Mouse (Mus musculus) lung, postnatal 4 days (tissue): ENCODE data around the gene Mcl1.
"Not testable (repeated sequence)": the region's sequence is repeated elsewhere in the genome, so short reads cannot be mapped to it uniquely, and the experiment has no call there.

Experiments used
- DNase-seq, 2 experiments: peaks; one replicate each; pipeline ENCODE4 v3.0.0; 2021

The Mcl1 gene

GRCm38 (mm10) chr3:95687524-95688421, 29.2 kb downstream of the Mcl1 start, which contains the start of gene Adamtsl4:
Gene Adamtsl4, minus strand, starts transcription at chr3:95687917.
- peak; percentile 83 to 85 for DNase-seq

- DNase-seq: no peak
These were observed 30.8 kb downstream of the Mcl1 start for GRCm38 (mm10) chr3:95689171-95689915.

GRCm38 (mm10) chr3:95689940-95690339, 31.4 kb downstream of the Mcl1 start:
- DNase-seq: no peak

- DNase-seq: not testable (repeated sequence)
These were observed 32.0 kb downstream of the Mcl1 start for GRCm38 (mm10) chr3:95690552-95690951.

DNA sequence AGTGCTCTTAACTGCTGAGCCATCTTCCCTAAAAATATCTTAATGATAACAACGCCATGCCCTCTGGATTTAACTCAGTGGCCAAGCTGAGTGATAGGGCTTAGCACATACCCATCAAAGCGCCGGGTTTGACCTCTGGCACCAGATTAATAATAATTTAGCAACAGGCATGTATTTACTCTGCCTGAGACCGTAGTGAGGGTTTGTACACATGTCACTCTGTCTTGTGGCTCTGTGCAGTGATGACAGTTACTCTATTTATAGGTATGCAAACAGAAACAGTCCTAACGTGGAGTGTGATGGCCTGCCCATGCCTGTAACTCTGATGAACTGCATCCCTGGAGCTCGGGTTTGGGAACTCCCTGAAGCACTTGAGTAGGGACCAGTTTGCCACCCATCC, 34.1 kb downstream of the Mcl1 start:
- no peak for DNase-seq

DNA sequence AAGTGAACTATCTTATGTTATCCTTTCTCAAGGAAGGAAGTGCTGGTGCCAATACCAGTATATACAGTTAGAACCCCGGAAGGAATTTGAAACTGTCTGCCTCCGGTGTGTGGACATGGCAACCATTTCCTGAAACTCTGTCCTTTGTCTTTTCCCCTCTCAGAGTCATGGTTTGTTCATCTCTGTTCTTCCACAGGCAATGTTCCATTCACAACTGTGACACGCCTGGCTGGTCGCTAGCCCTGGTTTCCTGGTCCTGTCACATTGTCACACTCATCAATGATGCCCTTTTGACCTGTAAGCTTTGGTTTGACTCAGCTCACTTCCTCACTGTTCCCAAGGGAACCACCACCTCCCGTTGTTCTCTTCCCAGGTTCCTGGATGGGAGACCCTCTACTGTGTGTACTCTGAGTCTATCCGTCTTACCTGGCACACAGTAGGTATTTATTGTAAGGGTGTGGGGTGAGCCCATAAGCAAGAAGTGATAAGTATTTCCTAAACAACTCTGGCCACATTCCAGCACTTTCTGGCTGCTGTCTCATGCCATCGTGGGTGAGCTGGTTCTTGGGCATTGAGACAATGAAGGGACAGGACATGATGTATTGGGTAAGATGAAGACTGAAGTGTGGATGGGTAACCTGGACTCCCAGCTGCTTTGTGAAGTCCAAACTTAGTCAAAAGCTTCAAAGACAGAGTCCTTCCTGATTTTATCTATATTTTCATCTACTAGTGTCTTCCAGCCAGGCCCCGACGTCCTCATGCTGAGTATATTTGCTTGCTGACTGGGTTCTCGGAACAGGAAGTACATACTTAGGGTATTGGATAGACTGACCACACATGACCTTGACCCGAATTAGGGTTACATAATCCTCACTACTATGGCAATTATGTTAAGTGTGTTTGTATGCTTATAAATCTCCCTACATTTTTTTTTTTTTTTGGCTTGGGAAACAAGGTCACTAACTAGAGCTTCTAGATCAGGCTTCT, 35.5 kb downstream of the Mcl1 start:
- DNase-seq: peak; percentile 61 to 65

DNA sequence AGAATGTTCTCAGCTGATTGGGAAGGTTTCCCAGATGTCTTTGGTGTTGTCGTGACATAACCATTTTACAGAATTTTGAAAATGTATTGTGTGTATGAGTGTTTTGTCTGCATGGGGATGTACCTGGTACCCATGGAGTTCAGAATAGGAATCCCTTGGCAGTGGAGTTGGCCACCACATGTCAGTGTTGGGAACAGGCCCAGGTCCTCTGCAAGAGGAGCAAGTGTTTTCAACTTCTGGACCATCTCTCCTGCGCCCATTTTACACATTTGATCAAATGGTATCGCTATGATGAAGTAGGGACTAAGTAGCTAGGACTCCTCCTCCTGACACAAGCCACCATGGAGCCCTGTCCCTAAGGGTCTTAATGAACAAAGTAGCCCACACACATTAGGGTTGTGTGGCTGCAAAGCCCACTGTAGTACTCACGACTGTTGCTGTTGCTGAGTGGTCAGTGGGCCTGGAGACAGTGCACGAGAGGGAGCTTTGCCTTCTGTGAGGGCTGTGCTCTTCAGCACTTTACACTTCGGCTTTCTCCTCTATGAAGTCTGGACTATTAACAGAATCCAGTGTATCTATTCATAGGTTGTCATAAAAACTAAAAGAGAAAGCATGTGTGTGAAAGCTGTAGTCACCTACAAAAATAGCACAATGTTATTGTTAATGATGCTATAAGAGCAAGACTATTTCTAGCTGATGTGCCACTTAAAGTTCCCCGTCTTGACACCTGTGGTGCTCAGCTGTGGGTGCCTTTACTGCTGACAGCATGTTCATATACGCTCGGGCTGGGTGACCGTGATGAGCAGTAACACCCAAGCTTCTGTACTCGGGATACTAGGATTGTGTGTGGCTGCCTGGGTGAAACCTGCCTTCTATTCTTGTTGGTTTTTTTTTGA, 36.5 kb downstream of the Mcl1 start:
- DNase-seq: no peak

DNA sequence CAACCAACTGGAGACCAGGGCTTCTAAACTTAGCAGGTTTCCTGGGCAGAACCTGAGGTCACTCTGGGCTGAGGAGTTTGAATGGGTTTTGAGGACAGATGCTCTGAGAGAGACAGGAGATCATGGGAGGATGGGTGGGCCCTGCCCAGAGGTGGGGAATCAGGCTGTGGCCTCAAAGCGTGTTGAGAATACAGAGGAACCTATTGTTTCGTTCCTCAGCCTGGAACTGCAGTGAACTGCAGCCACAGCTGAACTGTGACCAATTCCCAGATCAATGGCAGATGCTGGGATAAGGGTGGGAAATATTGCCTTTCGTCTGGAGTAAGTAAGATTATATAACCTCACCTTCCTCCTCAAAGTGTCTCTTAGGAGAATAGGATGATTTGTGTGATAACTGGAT, 37.2 kb downstream of the Mcl1 start:
- DNase-seq: no peak

DNA sequence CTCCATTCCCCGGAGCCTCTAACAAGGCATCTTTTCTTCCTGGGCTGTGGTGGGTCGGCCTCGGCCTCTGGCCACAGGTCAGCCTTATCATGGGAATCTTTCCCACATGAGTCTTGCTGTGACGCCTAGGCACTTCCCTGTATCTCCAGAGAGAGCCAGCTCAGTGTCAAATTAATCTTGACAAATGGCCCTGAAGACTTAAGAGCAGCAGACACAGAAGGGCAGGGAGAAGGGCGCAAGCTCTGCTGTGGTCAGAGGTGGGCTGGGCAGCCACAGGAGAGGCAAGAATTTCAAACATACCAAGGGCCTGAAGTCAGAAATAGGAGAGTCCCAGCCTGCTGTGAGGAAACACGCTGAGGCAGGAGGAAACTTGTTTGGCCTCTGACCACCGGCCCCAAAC, 37.8 kb downstream of the Mcl1 start:
- peak in 1 of 2 experiments; percentile 70 for DNase-seq

GRCm38 (mm10) chr3:95698286-95698685, 39.7 kb downstream of the Mcl1 start:
- no peak for DNase-seq

DNA sequence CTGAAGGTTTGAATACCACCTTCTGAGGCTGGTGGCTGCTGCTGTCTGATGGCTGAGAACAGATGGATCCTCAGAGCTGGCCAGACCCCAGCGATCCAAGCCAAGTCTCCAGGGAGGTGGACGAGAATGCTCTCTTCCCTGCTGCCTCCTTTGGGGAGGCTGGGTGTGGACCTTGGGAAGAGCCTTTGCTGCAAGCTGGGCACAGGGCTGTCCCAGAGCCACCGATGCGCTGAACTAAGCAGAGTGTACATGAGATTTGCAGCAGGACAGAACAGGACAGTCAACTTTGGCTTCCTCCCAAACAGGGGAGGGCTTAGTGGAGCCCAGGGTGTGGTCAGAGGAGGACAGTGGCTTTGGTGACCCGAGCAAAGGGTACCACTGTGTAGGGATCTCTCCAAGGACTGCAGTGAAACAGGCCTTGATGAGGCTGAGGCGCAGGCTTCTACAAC, 41.7 kb downstream of the Mcl1 start:
- no peak for DNase-seq

DNA sequence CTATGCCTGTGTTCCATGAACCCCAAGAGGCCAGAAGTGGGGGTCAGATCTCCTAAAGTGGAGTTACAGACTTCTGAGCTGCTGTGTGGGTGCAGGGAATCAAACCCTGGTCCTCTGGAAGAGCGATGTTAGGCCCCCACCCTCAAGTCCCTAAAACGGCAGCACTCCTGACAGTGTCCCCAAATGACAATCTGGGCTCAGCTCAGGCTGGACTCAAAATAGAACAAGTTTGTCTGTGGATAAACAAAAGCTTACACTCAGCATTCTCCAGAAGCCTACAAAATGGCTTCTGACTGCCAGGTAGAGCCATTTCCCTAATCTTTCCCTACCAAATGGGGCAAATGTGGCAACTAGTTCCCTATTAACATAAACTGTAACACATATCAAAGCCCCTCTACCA, 42.5 kb downstream of the Mcl1 start:
- DNase-seq: no peak

- DNase-seq: peak; percentile 86 to 88
These were observed 43.4 kb downstream of the Mcl1 start for GRCm38 (mm10) chr3:95701877-95702540.

- no peak for DNase-seq
These were observed 44.7 kb downstream of the Mcl1 start for GRCm38 (mm10) chr3:95703276-95703675.

DNA sequence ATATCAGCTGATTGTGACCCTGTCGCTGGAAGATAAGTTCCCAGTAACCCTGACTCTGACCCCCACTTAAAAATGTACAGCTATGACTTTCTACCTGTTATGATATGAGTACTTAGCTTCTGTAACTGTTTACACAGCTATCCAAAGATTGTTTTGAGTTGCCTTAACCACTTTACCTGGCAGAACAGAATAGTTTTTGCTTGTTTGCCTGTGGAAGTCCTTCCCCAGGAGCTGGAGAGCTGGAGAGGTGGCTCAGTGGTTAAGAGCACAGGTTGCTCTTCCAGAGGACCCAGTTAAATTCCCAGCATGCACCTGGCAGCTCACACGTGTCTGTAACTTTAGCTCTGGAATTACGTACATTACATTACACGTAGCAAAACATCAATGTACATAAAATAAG, 46.0 kb downstream of the Mcl1 start:
- no peak for DNase-seq

- DNase-seq: no peak
These were observed 47.7 kb downstream of the Mcl1 start for GRCm38 (mm10) chr3:95706273-95706672.

DNA sequence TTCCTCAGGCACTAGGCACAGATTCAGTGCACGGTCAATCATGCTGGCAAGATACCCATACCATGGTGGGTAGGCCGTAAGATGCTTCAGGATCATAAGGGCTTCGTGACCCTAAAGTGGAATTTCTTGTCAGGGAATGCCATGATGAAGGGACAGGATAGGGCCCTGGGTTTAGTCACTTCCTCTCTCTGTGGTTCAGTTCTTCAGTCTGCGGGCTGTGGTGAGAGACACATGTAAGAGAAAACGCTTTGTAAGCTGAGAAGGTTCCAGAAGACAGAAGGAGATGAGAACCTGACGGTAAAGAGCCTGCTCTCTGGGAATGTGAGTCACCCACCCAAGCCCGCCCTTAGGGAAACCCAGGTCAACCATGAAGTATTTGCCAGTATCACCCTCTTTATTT, 48.9 kb downstream of the Mcl1 start:
- no peak for DNase-seq

GRCm38 (mm10) chr3:95709044-95709443, 50.5 kb downstream of the Mcl1 start:
- no peak for DNase-seq

DNA sequence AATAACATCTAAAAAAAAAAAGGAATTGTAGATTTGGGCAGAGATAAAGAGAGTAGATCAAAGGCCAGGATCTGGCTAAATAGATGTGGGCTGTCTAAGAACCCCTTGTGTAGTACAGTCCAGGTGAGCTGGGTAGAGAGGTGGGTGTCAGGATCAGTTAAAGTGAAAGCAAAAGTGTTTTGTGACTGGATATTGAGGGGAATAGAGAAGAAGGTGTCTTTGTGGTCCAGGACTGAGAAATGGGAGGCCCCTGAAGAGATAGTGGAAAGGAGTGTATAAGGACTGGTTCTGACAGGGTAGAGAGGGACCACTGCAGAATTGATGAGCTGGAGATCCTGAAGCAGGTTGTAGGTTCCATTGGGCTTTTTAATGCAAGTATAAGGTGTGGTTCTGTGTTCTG, 51.4 kb downstream of the Mcl1 start:
- no peak for DNase-seq
